26 mouse cellular contexts compared by ENCODE assay signal in genomic region chr8:96498854-96499253, GRCm38 (mm10).
"Had no signal": no experiment of that assay in that cellular context is flagged by ENCODE, and none has a peak within 500 bp of the region (broad histone marks: within the 10 kb centered on the region; RNA-seq: fewer than 3 reads in every experiment).

No protein-coding gene starts in this region.

- DNase-seq: kidney, adult 11 months; kidney, adult 8-10 months; kidney, postnatal 25 days; layer of hippocampus, adult 9-11 months; left cerebral cortex, postnatal 4 days; liver; lung, adult 18-20 months; lung, postnatal 10 days; lung, postnatal 36 days; right cerebral cortex, adult 18-20 months; right cerebral cortex, postnatal 14 days; right cerebral cortex, postnatal 4 days; thymus, adult 2 months; thymus, postnatal 14 days; thymus, postnatal 4 days had no signal

- H3K4me1 ChIP-seq: liver, embryonic 12.5 days; liver, embryonic 15.5 days; lung, embryonic 15.5 days; megakaryocyte, embryonic 14.5 days; midbrain, embryonic 10.5 days; neural tube, embryonic 12.5 days had no signal

- H3K9me3 ChIP-seq: lung, embryonic 15.5 days; midbrain, embryonic 10.5 days; midbrain, embryonic 15.5 days; neural tube, embryonic 12.5 days; neural tube, embryonic 15.5 days had no signal

- H3K27me3 ChIP-seq: liver, embryonic 12.5 days; liver, embryonic 15.5 days; lung, embryonic 15.5 days; megakaryocyte, embryonic 14.5 days; midbrain, embryonic 15.5 days; neural tube, embryonic 12.5 days; neural tube, embryonic 15.5 days had no signal

- H3K27ac ChIP-seq: layer of hippocampus, adult 2 months; left cerebral cortex, adult 2 months; liver, embryonic 12.5 days; liver, embryonic 15.5 days; lung, embryonic 15.5 days; midbrain, embryonic 10.5 days; midbrain, embryonic 15.5 days; neural tube, embryonic 12.5 days; neural tube, embryonic 15.5 days; stomach, postnatal 0 days had no signal

- ATAC-seq: liver, embryonic 12.5 days; midbrain, embryonic 15.5 days had no signal

- H3K9ac ChIP-seq: liver, embryonic 12.5 days; liver, embryonic 15.5 days; lung, embryonic 15.5 days; midbrain, embryonic 15.5 days; neural tube, embryonic 12.5 days; neural tube, embryonic 15.5 days had no signal

- H3K4me2 ChIP-seq: liver, embryonic 12.5 days; liver, embryonic 15.5 days; lung, embryonic 15.5 days; midbrain, embryonic 15.5 days; neural tube, embryonic 12.5 days; neural tube, embryonic 15.5 days had no signal

- H3K4me3 ChIP-seq: layer of hippocampus, adult 2 months; left cerebral cortex, adult 2 months; liver, embryonic 12.5 days; liver, embryonic 15.5 days; lung, embryonic 15.5 days; megakaryocyte, embryonic 14.5 days; midbrain, embryonic 10.5 days; midbrain, embryonic 15.5 days; neural tube, embryonic 12.5 days; neural tube, embryonic 15.5 days had no signal

- H3K36me3 ChIP-seq: liver, embryonic 12.5 days; liver, embryonic 15.5 days; lung, embryonic 15.5 days; midbrain, embryonic 10.5 days; midbrain, embryonic 15.5 days; neural tube, embryonic 12.5 days; neural tube, embryonic 15.5 days had no signal
